In the genomic region with DNA sequence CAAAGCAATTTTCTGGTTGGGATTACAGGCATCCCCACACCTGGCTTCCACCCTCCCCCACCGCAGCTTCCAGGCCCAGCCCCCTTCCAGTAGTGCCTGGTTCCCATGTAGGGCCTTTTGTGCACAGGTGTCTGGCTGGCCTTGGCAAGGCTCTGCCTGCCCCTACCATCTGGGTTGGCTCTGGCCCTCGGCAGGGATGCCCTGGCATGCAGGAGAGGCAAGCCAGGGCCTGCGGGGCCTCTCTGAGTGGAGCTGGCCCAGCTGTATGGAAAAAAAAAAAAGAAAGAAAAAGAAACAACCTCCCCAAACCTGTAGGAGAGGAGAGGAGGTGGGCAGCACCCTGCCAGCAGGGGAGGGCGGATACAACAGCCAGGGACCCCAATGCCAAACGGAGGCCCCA, we compare ENCODE assay signal across 9 mouse cellular contexts. TPM values are rescaled to one million over a fixed set of nuclear protein-coding genes. Genes with fewer than 3 reads are reported as not detected.
DNase-seq lines count a peak whose midpoint lies in the region; ATAC-seq and TF ChIP-seq lines count a peak whose summit lies in the region.
"Had no signal": no experiment of that assay in that cellular context is flagged by ENCODE, and none has a peak within 500 bp of the region (broad histone marks: within the 10 kb centered on the region; RNA-seq: fewer than 3 reads in every experiment).

No protein-coding gene starts in this region.

- no peaks in the 10 kb centered on the region for H3K27me3 ChIP-seq in heart, embryonic 15.5 days
- peaks cover 3% of the 10 kb centered on the region; the same call in 1 of the 2 replicates for H3K27me3 ChIP-seq in E14TG2a.4 (ENCODE audit: insufficient read depth, low read length)
- H3K27me3 ChIP-seq in intestine, postnatal 0 days (replicated peaks; ENCODE audit: control insufficient read depth, insufficient read depth, low read length): no peaks in the 10 kb centered on the region

- 0 out of 2 replicates have a peak overlapping the region, but pooled peaks have one; percentile 6 for H3K9ac ChIP-seq in heart, embryonic 15.5 days
- 0 out of 2 replicates have a peak overlapping the region, but pooled peaks have one; percentile 96 for H3K9ac ChIP-seq in intestine, postnatal 0 days (ENCODE audit: low read depth, low read length)

- no peak for ATAC-seq in heart, embryonic 15.5 days (replicated peaks; ENCODE audit: insufficient number of reproducible peaks, insufficient read depth, low FRiP score, low read depth)
- no peak for ATAC-seq in intestine, postnatal 0 days

- peak overlapping the region; percentile 75 for H3K27ac ChIP-seq in heart, embryonic 15.5 days
- H3K27ac ChIP-seq in intestine, postnatal 0 days (ENCODE audit: low read depth, low read length): peak overlapping the region; percentile 76
- H3K27ac ChIP-seq: macrophage had no signal

- H3K4me2 ChIP-seq in heart, embryonic 15.5 days: peak overlapping the region; percentile 13; the same call in 1 of the 2 replicates
- H3K4me2 ChIP-seq in intestine, postnatal 0 days (replicated peaks; ENCODE audit: low read depth): peak overlapping the region; percentile 53

- no peak for DNase-seq in heart, adult 18-20 months
- DNase-seq in cerebellum, postnatal 36 days: peak; percentile 70 to 77
- DNase-seq in retina, embryonic 14.5 days (ENCODE audit: low spot score): no peak
- DNase-seq in spleen, postnatal 36 days (ENCODE audit: low spot score in 2 of 2): no peak
- no peak for DNase-seq in T-cell, adult 2 months (ENCODE audit: low spot score)

- no peak overlapping the region for H3K4me3 ChIP-seq in heart, embryonic 15.5 days
- 0 out of 2 replicates have a peak overlapping the region, but pooled peaks have one; percentile 20 for H3K4me3 ChIP-seq in E14TG2a.4 (replicated peaks; ENCODE audit: low read length)
- 0 out of 2 replicates have a peak overlapping the region, but pooled peaks have one; percentile 5 for H3K4me3 ChIP-seq in intestine, postnatal 0 days (ENCODE audit: low read depth, low read length)

- H3K9me3 ChIP-seq in heart, embryonic 15.5 days (replicated peaks): no peaks in the 10 kb centered on the region
- no peaks in the 10 kb centered on the region for H3K9me3 ChIP-seq in E14TG2a.4 (ENCODE audit: low read length)
- H3K9me3 ChIP-seq in intestine, postnatal 0 days (ENCODE audit: control insufficient read depth): no peaks in the 10 kb centered on the region

- WGBS in heart, embryonic 15.5 days: 73% methylated on average over 5 of the region's 5 CpGs
- WGBS in intestine, postnatal 0 days: 61% methylated on average over 5 of the region's 5 CpGs

- peaks cover 36% of the 10 kb centered on the region for H3K36me3 ChIP-seq in heart, embryonic 15.5 days
- H3K36me3 ChIP-seq in E14TG2a.4 (ENCODE audit: insufficient read depth, low read length): peaks cover 72% of the 10 kb centered on the region
- H3K36me3 ChIP-seq in intestine, postnatal 0 days (ENCODE audit: control insufficient read depth, insufficient read depth): peaks cover 46% of the 10 kb centered on the region

- TF ChIP-seq CTCF in E14TG2a.4 (conservative IDR thresholded peaks at IDR 0.05; ENCODE audit: low read length): no peak
- no peak for TF ChIP-seq CTCF in intestine, postnatal 0 days (IDR thresholded peaks at IDR 0.05; ENCODE audit: low read depth)

- peaks cover 46% of the 10 kb centered on the region for H3K4me1 ChIP-seq in heart, embryonic 15.5 days (replicated peaks)
- H3K4me1 ChIP-seq in E14TG2a.4 (replicated peaks; ENCODE audit: low read depth, low read length): peaks cover 85% of the 10 kb centered on the region
- H3K4me1 ChIP-seq in intestine, postnatal 0 days (replicated peaks; ENCODE audit: control insufficient read depth, insufficient read depth, low read length): peaks cover 26% of the 10 kb centered on the region; the same call in 1 of the 2 replicates

RNA-seq across cellular contexts. Expression of gene Pik3r2, which starts 3.1 kb away (rescaled TPM):
- polyA plus RNA-seq in heart, embryonic 15.5 days (2015; fragmentation: Nextera tagmentation; extraction: Ambion mirVana): 28.0 and 45.8 TPM in 2 replicates
- total RNA-seq in heart, adult 18-20 months (2021): 10 to 100 TPM; 19.7 to 21.4 TPM
- 37.4 and 41.0 TPM in 2 replicates for polyA plus RNA-seq in intestine, postnatal 0 days (2015; fragmentation: Nextera tagmentation; extraction: Ambion mirVana)

RNA-seq across cellular contexts. Expression of gene Mpv17l2, which starts 12.7 kb away (rescaled TPM):
- 43.0 and 45.2 TPM in 2 replicates for polyA plus RNA-seq in heart, embryonic 15.5 days (2015; fragmentation: Nextera tagmentation; extraction: Ambion mirVana)
- 10 to 100 TPM; 26.9 to 27.5 TPM for total RNA-seq in heart, adult 18-20 months (2021)
- 76.3 and 80.6 TPM in 2 replicates for polyA plus RNA-seq in intestine, postnatal 0 days (2015; fragmentation: Nextera tagmentation; extraction: Ambion mirVana)

RNA-seq across cellular contexts. Expression of gene Rab3a, which starts 18.9 kb away (rescaled TPM):
- 21.0 and 25.5 TPM in 2 replicates for polyA plus RNA-seq in heart, embryonic 15.5 days (2015; fragmentation: Nextera tagmentation; extraction: Ambion mirVana)
- total RNA-seq in heart, adult 18-20 months (2021): 10 to 100 TPM; 40.3 to 49.2 TPM
- 18.8 and 19.5 TPM in 2 replicates for polyA plus RNA-seq in intestine, postnatal 0 days (2015; fragmentation: Nextera tagmentation; extraction: Ambion mirVana)

RNA-seq across cellular contexts. Expression of gene Mast3, which starts 31.4 kb away (rescaled TPM):
- polyA plus RNA-seq in heart, embryonic 15.5 days (2015; fragmentation: Nextera tagmentation; extraction: Ambion mirVana): 5.0 and 11.1 TPM in 2 replicates
- total RNA-seq in heart, adult 18-20 months (2021): 1 to 10 TPM; 6.8 to 9.8 TPM
- 4.4 and 7.2 TPM in 2 replicates for polyA plus RNA-seq in intestine, postnatal 0 days (2015; fragmentation: Nextera tagmentation; extraction: Ambion mirVana)

RNA-seq across cellular contexts. Expression of gene Il12rb1, which starts 34.8 kb away (rescaled TPM):
- polyA plus RNA-seq in heart, embryonic 15.5 days (2015; fragmentation: Nextera tagmentation; extraction: Ambion mirVana): 0.15 and 0.53 TPM in 2 replicates
- under 1 TPM; 0.15 to 0.31 TPM for total RNA-seq in heart, adult 18-20 months (2021)
- polyA plus RNA-seq in intestine, postnatal 0 days (2015; fragmentation: Nextera tagmentation; extraction: Ambion mirVana): 0.29 and 0.31 TPM in 2 replicates

Comparison
In these comparisons a context has a peak if more than half of its experiments do, and no peak if none do; other contexts are left out.
1. DNase-seq: peak in cerebellum, postnatal 36 days (2 of 2); none in heart, adult 18-20 months (0 of 2), retina, embryonic 14.5 days (single experiment), spleen, postnatal 36 days (0 of 2) and T-cell, adult 2 months (single experiment).